ENCODE assay signal across 8 mouse cellular contexts in genomic region chr15:100616221-100616620, GRCm38 (mm10). TPM values are rescaled to one million over a fixed set of nuclear protein-coding genes. Genes with fewer than 3 reads are reported as not detected.
DNase-seq lines count a peak whose midpoint lies in the region; ATAC-seq and TF ChIP-seq lines count a peak whose summit lies in the region.

No protein-coding gene starts in this region.

- WGBS in kidney, adult 2 months: under 1% methylated on average over 19 of the region's 19 CpGs
- under 1% methylated on average over 19 of the region's 19 CpGs for WGBS in hindbrain, embryonic 12.5 days
- 1% methylated on average over 19 of the region's 19 CpGs for WGBS in midbrain, embryonic 14.5 days

- H3K27ac ChIP-seq in kidney, adult 2 months (ENCODE audit: insufficient read depth, low read depth, low read length): peak overlapping the region; percentile 87
- H3K27ac ChIP-seq in bone marrow macrophage, adult 2 months (ENCODE audit: insufficient read depth, low read depth, low read length): peak overlapping the region; percentile 89
- peak overlapping the region; percentile 97 for H3K27ac ChIP-seq in hindbrain, embryonic 12.5 days
- peak overlapping the region; percentile 97 for H3K27ac ChIP-seq in midbrain, embryonic 14.5 days (replicated peaks; ENCODE audit: low read depth, low read length)

- peak overlapping the region; percentile 77 for H3K4me3 ChIP-seq in kidney, adult 2 months (ENCODE audit: insufficient read depth, low read depth, low read length)
- H3K4me3 ChIP-seq in bone marrow macrophage, adult 2 months (ENCODE audit: insufficient read depth, low read length): peak overlapping the region; percentile 90
- H3K4me3 ChIP-seq in hindbrain, embryonic 12.5 days: peak overlapping the region; percentile 86
- peak overlapping the region; percentile 93 for H3K4me3 ChIP-seq in midbrain, embryonic 14.5 days (replicated peaks; ENCODE audit: low read depth, low read length)

- peak overlapping the region; percentile 88 for H3K4me2 ChIP-seq in hindbrain, embryonic 12.5 days (replicated peaks)
- peak overlapping the region; percentile 87 for H3K4me2 ChIP-seq in midbrain, embryonic 14.5 days (ENCODE audit: low read length)

- peaks cover 13% of the 10 kb centered on the region; the same call in 1 of the 2 replicates for H3K4me1 ChIP-seq in kidney, adult 2 months (ENCODE audit: control insufficient read depth, insufficient read depth, low read length)
- H3K4me1 ChIP-seq in bone marrow macrophage, adult 2 months (ENCODE audit: control insufficient read depth, insufficient read depth, low read length): peaks cover 26% of the 10 kb centered on the region
- H3K4me1 ChIP-seq in hindbrain, embryonic 12.5 days: peaks cover 20% of the 10 kb centered on the region
- peaks cover 18% of the 10 kb centered on the region for H3K4me1 ChIP-seq in midbrain, embryonic 14.5 days (ENCODE audit: control insufficient read depth, insufficient read depth, low read length)

- TF ChIP-seq CTCF in kidney, adult 2 months (conservative IDR thresholded peaks at IDR 0.05; ENCODE audit: insufficient read depth, insufficient read length, low read depth, low read length): no peak
- TF ChIP-seq CTCF in bone marrow macrophage, adult 2 months (IDR thresholded peaks at IDR 0.05; ENCODE audit: low read depth, low read length): no peak

- H3K27me3 ChIP-seq in kidney, adult 2 months (replicated peaks; ENCODE audit: control insufficient read depth, insufficient read depth, low read length): no peaks in the 10 kb centered on the region
- no peaks in the 10 kb centered on the region; the same call in 1 of the 2 replicates for H3K27me3 ChIP-seq in hindbrain, embryonic 12.5 days
- H3K27me3 ChIP-seq in midbrain, embryonic 14.5 days (ENCODE audit: control insufficient read depth, insufficient read depth, low read length): no peaks in the 10 kb centered on the region

- peak; percentile 21; the same call in 1 of the 2 replicates for ATAC-seq in hindbrain, embryonic 12.5 days (ENCODE audit: low FRiP score)
- ATAC-seq in midbrain, embryonic 14.5 days (ENCODE audit: low FRiP score, low TSS enrichment): peak; percentile 15

- DNase-seq in kidney, adult 2 months: no peak
- no peak for DNase-seq in kidney, adult 8-10 months
- DNase-seq in midbrain, embryonic 14.5 days: no peak
- DNase-seq in thymus, postnatal 4 days: no peak
- no peak for DNase-seq in gastrocnemius, postnatal 4 days (ENCODE audit: low spot score in 2 of 2)
- no peak for DNase-seq in right cerebral cortex, postnatal 25 days

- H3K9me3 ChIP-seq in hindbrain, embryonic 12.5 days (replicated peaks): no peaks in the 10 kb centered on the region
- no peaks in the 10 kb centered on the region for H3K9me3 ChIP-seq in midbrain, embryonic 14.5 days (ENCODE audit: control insufficient read depth, low read length)

- peak overlapping the region; percentile 89 for H3K9ac ChIP-seq in hindbrain, embryonic 12.5 days
- peak overlapping the region; percentile 80 for H3K9ac ChIP-seq in midbrain, embryonic 14.5 days (replicated peaks; ENCODE audit: low read length)

- TF ChIP-seq POLR2A in kidney, adult 2 months (IDR thresholded peaks at IDR 0.05; ENCODE audit: low read depth, low read length): no peak
- TF ChIP-seq POLR2A in bone marrow macrophage, adult 2 months (IDR thresholded peaks at IDR 0.05; ENCODE audit: borderline replicate concordance, low read depth, low read length): no peak

- peaks cover 9% of the 10 kb centered on the region for H3K36me3 ChIP-seq in kidney, adult 2 months (ENCODE audit: control insufficient read depth, insufficient read depth, low read length)
- H3K36me3 ChIP-seq in hindbrain, embryonic 12.5 days: peaks cover 33% of the 10 kb centered on the region
- H3K36me3 ChIP-seq in midbrain, embryonic 14.5 days (ENCODE audit: control insufficient read depth, insufficient read depth, low read length): peaks cover 32% of the 10 kb centered on the region

RNA-seq across cellular contexts. Expression of gene Dazap2, which starts 1.1 kb away (rescaled TPM):
- polyA plus RNA-seq in kidney, adult 2 months (2012; rRNA removed): 578 and 812 TPM in 2 replicates
- polyA plus RNA-seq in bone marrow macrophage, adult 2 months (2012; ENCODE audit: insufficient read depth, insufficient read length, missing spikeins): 466 and 503 TPM in 2 replicates
- polyA plus RNA-seq in hindbrain, embryonic 12.5 days (2016; fragmentation: Nextera tagmentation; extraction: Ambion mirVana): 168 and 176 TPM in 2 replicates
- 139 and 171 TPM in 2 replicates for polyA plus RNA-seq in midbrain, embryonic 14.5 days (2014; fragmentation: Nextera tagmentation; extraction: Ambion mirVana)
- total RNA-seq in gastrocnemius, postnatal 4 days (2021): 10 to 100 TPM; 69.7 to 83.6 TPM

RNA-seq across cellular contexts. Expression of gene Pou6f1, which starts 16.4 kb away (rescaled TPM):
- polyA plus RNA-seq in kidney, adult 2 months (2012; rRNA removed): 28.5 and 30.4 TPM in 2 replicates
- 23.4 and 27.0 TPM in 2 replicates for polyA plus RNA-seq in bone marrow macrophage, adult 2 months (2012; ENCODE audit: insufficient read depth, insufficient read length, missing spikeins)
- 28.9 and 38.6 TPM in 2 replicates for polyA plus RNA-seq in hindbrain, embryonic 12.5 days (2016; fragmentation: Nextera tagmentation; extraction: Ambion mirVana)
- 45.6 and 47.3 TPM in 2 replicates for polyA plus RNA-seq in midbrain, embryonic 14.5 days (2014; fragmentation: Nextera tagmentation; extraction: Ambion mirVana)
- total RNA-seq in gastrocnemius, postnatal 4 days (2021): 10 to 100 TPM; 15.2 TPM

RNA-seq across cellular contexts. Expression of gene Smagp, which starts 20.5 kb away (rescaled TPM):
- 160 and 163 TPM in 2 replicates for polyA plus RNA-seq in kidney, adult 2 months (2012; rRNA removed)
- polyA plus RNA-seq in bone marrow macrophage, adult 2 months (2012; ENCODE audit: insufficient read depth, insufficient read length, missing spikeins): 94.1 and 103 TPM in 2 replicates
- 5.0 and 5.6 TPM in 2 replicates for polyA plus RNA-seq in hindbrain, embryonic 12.5 days (2016; fragmentation: Nextera tagmentation; extraction: Ambion mirVana)
- 0.78 and 3.6 TPM in 2 replicates for polyA plus RNA-seq in midbrain, embryonic 14.5 days (2014; fragmentation: Nextera tagmentation; extraction: Ambion mirVana)
- total RNA-seq in gastrocnemius, postnatal 4 days (2021): 10 to 100 TPM in 1 of 2 experiments, 1 to 10 TPM in 1; 9.1 to 12.3 TPM

RNA-seq across cellular contexts. Expression of gene Bin2, which starts 53.1 kb away (rescaled TPM):
- polyA plus RNA-seq in kidney, adult 2 months (2012; rRNA removed): 1.7 and 4.7 TPM in 2 replicates
- polyA plus RNA-seq in bone marrow macrophage, adult 2 months (2012; ENCODE audit: insufficient read depth, insufficient read length, missing spikeins): 132 and 135 TPM in 2 replicates
- polyA plus RNA-seq in hindbrain, embryonic 12.5 days (2016; fragmentation: Nextera tagmentation; extraction: Ambion mirVana): 3.0 and 3.4 TPM in 2 replicates
- 0.61 and 1.8 TPM in 2 replicates for polyA plus RNA-seq in midbrain, embryonic 14.5 days (2014; fragmentation: Nextera tagmentation; extraction: Ambion mirVana)
- total RNA-seq in gastrocnemius, postnatal 4 days (2021): 1 to 10 TPM; 1.6 to 2.3 TPM

Comparison
In these comparisons a context has a peak if more than half of its experiments do, and no peak if none do; other contexts are left out.
1. RNA of gene Smagp, which starts 20.5 kb away (polyA plus RNA-seq): 160 to 163 TPM in kidney, adult 2 months and 94.1 to 103 TPM in bone marrow macrophage, adult 2 months; 5.0 to 5.6 TPM in hindbrain, embryonic 12.5 days and 0.78 to 3.6 TPM in midbrain, embryonic 14.5 days; every median in the first group is over 10 times any median in the second.
2. Peak in every context shown above with its lines, with median percentiles within 50 percentile points of each other: H3K27ac ChIP-seq and H3K4me3 ChIP-seq.